Mouse (Mus musculus) gastrocnemius, postnatal 36 days (tissue): ENCODE data around the gene Zic4. TPM values are rescaled to one million over a fixed set of nuclear protein-coding genes. Genes with fewer than 3 reads are reported as not detected.

ENCODE experiments used
- DNase-seq, 2 experiments: peaks; one replicate each; pipeline ENCODE4 v3.0.0; 2022
- intact Hi-C: fragments of 180-260 bp; cut with DNase I; formaldehyde crosslinking; loops from one replicate; pipeline ENCODE4 v1.15.1; 2025
- total RNA-seq, 2 experiments: library from RNA; stranded (reverse); gene quantifications; 2 replicates each; pipeline ENCODE4 v1.2.3; 2021

Zic4 gene
- total RNA-seq, 2 experiments from 2014 or later = 0.43 TPM; not detected in 1

DNA sequence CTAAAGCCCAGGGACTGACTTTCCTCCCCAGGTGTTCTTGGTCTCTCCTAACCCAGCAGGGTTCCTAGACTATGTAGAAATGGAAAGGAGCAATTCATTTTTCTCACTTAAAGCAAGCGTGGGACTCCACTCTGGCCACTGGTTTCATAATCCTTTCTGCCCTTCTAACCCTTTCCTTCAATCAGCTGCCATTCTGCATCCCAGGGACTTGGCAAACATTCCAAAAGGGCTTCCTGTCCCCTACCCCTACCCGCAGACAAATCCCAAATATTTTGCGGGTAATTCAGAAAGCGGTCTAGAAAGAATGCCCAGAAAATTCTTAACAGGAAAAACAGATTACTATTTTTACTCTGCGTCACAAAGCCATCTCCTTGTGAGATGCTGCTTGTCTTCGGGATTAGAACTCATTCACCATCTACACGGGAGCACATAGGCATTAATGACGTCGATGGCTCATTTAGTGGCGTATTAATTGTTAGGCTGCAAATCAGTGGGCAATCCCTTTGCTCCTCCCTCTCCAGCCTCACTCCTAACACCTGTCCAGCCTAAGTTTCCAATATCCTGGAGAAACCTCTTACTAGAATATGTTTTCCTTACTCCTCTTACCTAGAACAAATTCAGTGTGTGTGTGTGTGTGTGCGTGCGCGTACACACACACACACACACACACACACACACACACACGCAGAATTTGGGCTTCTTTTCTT is 33.0 kb downstream of the Zic4 start:
- no peak for DNase-seq
- intact Hi-C loops = no loop called here

DNA sequence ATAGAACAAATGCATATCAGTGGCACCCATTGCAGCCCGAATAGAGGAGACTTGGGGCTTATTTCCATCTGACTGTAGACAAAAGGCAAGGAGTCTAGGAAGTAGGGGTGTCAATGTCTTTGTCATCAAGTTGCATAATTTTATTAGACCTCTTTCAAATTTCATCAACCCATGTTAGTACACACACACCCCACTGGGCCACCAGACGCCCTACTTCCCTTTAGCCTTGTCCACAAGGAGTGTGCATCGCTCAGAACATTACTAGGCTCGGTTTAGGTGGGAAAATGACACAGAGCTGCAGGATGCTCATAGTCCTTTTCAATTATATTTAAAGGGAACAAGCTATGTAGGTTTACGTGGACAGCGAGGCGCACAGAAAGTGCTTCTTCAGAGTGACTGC is 37.8 kb downstream of the Zic4 start:
- no peak for DNase-seq
- intact Hi-C loops = no loop called here

DNA sequence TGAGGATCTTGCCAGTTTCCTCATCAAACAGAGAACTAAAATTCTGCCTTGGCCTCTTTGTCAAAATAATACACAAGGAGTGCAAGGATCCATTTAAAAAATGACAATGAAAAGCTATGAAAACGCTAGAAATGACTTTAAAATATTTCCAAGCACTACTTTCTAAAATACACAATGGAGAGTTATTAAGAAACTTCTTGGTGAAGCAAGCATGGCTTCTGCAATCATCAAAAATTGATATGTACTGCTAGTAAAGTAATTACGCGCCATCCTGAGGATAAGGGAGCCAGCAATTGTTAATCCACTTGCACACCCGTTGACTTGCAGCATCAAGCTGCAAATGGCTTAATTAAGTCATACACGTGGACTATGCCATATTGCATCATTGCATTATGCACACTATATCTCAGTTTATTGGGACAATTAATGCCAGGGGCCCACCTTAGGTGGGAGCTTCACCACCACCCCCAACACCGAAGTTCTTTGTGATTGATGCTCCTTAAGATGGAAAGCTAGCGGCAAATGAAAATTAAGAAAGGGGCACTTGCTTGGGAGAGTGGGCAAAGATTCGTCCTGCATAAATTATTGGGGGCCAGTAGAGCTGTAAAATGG is 38.4 kb downstream of the Zic4 start:
- intact Hi-C loops = no loop called here

DNA sequence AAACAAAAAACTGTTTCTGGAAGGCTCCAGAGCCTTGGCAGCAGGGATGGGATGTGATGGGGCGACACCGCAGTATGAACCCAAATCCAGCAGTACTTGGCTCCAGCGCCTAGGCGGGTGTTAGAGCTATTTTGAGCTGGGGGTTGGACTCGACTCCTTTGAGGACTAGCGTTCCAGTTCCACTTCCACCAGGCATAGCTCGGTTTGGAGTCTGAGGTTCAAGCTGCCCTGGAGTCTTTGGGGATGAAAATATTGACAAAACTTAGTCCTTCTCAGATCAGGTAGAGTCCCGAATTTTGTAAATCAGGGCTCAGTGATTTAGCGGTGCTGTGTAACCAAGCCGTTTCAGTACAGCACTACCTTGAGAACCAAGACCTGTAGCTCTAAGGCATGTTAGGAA is 39.3 kb downstream of the Zic4 start:
- DNase-seq = no peak
- intact Hi-C loops = no loop called here

More for the DNA sequence above, 38.4 kb downstream of the Zic4 start:
- no peak for DNase-seq

DNA sequence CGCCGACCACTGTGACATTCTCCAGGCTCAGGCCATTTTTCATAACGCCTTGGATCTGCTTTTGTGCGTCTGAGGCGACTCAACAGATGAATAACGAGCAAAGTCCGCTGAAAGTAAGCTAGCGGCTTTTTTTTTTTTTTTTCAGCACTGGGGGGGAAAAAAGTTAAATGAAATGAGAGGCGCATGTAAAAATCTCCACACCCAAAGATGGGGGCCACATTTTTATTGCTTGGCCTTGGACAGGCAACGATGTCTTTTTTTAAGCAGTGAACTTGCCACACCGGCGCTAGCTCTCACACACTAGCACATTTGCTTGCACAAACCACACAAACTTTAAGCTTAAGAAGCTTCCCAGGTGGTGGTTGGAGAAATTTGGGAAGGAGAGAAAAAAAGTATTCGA is 42.0 kb downstream of the Zic4 start:
- intact Hi-C loops = no loop called here
- DNase-seq = no peak

DNA sequence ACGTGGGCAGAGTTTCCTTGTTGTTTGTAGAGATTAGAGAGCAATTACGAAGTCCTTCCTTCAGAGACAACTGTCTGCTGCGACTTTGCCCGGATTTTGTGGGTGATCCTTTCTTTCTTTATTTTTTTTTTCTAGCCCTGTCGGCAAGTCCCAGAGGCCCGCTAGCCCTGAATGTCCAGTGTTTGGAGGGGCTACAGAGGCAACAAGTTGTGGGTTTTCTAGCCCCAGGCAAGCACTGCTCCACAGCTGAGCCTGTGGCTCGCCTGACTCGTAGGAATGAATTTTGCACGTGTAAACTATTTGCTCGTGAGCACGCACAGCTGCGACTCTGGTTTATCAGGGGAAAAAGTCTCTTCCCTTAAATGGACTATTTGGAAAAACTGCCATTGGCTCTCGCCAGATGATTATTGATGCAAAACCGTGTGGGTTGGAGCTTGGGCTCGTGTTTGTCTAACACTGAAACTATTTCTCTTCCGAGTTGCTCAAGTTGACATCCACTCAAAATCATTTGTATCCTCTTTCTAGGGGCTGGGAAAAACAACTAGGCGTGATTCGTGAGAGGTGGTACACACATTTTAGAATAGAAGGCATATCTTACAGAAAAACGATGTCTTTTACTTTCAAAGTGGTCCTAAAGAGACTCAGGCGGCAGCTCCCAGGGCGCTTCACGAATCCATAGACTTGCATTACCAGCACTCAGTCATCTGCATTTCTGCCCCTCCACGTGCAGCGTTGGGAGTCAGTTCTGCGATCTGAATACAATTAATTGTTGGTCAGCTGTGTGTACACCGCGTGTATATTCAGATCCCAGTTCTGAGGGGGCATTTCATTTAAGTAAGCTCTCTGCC is 42.9 kb downstream of the Zic4 start:
- intact Hi-C loops = no loop called here
- no peak for DNase-seq

DNA sequence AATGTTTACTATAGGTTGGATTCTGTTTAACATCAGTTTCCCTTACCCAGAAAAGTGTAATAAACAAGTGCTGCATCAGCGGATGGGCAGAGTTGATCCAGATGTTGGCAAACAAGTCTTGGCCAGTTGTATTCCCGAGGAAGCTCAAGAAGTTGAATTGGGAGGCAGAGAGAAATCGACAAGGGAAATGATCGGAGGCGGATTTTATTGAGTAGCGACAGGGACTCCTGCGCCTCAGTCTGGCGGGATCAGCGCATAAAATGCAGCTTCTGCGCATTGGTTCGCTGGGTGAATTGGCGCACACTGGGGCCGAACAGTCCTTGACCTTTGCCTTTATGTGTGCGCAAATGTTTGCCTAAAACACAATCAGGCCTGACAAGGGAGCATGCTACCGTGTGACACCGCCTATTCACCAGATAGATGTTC is 43.6 kb downstream of the Zic4 start:
- DNase-seq = no peak
- intact Hi-C loops = no loop called here

DNA sequence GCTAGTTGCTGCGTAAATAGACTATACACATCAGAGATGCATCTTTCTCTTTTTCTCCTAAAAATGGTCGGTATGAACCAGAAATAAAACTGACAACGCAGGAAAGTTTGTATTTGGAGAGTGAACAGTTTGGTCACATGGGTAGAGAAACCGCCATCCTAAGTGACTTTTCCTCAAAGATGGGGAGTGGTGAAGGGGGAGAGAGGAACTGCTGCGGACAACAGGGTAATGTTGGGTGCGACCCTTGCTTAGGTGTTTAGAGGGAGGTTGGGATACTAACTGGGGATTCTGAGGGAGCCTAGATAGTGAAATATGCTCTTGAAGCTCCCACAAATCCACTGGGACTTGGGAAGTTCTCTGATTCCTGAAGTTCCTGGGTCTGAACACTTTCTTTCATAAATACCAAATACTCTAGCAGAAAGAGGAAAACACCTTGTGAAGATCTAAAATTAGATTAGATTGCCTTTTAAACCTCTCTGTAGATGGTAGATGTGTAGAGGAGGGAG is 44.1 kb downstream of the Zic4 start:
- no peak for DNase-seq
- intact Hi-C loops = no loop called here

DNA sequence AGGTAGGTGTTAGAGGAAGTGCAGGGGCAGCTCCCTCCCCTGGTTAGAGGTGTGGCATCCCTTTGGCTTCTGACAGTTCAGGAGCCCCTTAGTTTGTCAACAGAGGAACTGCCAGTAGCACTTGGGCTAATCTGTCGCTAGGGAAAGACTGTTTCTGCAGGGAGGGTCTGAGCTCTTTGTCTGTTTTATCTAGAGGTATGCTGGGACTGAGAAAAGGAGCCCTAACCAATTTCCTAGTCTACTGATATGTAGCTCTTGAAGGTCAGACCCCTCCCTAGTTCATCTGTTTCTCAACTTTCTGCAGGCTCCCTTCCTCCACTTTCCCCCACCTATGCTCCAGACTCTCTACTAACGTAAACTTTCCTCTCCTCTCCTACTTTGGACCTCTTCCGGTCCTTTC is 47.6 kb downstream of the Zic4 start:
- DNase-seq = no peak
- intact Hi-C loops = no loop called here

DNA sequence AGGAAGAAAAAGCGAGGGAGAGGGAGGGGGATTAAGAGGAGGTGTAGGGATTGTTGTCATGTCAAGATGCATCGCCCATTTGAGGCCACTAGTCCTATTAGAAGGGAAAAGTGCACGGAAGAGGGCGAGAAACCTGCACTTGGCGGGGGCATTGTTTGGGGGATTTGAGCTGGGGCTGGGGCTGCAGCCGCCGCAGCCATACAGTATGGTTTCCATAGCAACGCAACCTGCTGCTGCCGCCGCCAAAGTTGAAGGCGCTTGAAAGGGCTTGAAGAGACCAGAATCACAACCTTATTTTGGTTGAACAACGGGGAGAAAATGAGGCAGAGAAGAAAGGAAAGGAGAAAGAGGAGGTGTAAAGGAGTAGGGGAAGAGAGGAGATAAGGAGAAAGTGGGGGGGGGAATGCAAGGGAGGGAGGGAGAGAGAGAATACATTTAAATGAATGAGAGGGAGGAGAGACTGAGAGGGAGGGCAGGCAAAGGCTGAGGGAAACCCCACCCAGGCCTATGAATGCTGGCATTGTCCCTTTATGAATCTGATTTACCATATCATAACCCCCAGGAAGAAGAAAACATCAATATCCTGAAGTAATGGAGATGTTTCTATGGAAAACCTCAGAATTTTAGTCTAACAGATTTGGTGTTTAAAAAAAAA is 51.9 kb downstream of the Zic4 start:
- intact Hi-C loops = no loop called here
- no peak for DNase-seq

DNA sequence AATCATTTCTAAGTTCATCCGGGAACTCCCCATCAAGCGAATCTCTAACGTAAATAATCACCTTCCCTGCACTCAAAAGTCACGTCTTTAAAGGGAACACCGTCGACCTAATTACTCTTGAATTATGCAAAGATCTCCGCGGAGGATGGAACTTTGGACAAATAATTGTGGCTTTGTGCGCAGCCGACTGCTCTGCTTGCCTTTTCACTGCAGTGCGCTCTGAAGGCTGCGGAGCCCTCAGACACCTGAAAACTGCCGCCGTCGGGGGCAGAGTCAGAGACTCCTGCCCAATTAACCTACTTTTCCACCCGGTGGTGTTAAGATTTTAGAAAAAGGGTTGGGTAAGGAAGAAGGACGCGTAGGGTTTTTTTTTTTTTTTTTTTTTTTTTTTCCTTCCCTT is 58.2 kb downstream of the Zic4 start:
- no peak for DNase-seq
- intact Hi-C loops = no loop called here

Other genes starting within 250 kb of the Zic4 start
- 1 to 10 TPM; 1.3 to 2.8 TPM for gene Zic1, start 3.4 kb downstream of the Zic4 start, total RNA-seq